Mouse (Mus musculus) c-Kit-positive CD71-positive TER-119-negative erythroid progenitor cells, embryonic 14.5 days (primary cell): ENCODE measurements around the gene Atp5mpl.

Experiments
- DNase-seq: peaks from one replicate; pipeline ENCODE4 v3.0.0-alpha.2; 2013; ENCODE audit warnings: low read depth

Atp5mpl gene

GRCm38 (mm10) chr12:111911796-111912195 is 55.0 kb downstream of the Atp5mpl start:
- DNase-seq = no peak
